Mouse (Mus musculus) liver, embryonic 14.5 days (tissue): ENCODE data around the gene Plxnd1.

Source experiments
- CTCF ChIP-seq: IDR thresholded peaks from 2 replicates; pipeline ENCODE4 v1.5.1; 2016; ENCODE audit warnings: antibody characterized with exemption, low read depth, control low read depth
- EP300 ChIP-seq: IDR thresholded peaks from 2 replicates; pipeline ENCODE4 v1.6.1; 2016; ENCODE audit warnings: antibody characterized with exemption, low read depth

DNA sequence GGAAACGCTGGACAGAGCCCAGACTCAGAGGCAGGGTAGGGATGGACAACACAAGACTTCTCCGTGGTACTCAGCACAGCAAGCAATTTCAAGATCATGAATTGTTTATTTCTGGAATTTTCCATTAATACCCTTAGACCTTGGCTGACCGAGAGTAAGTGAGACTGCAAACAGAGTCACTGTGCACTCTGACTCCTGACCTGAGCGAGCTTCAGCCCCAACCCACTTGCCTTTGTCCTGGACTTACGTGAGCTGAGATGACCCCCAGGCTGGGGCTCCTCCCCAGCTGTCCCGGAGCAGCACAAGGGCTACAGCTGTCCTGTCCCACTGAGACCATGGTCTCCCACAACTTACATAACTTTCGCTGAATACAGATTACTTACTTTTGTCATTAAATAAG is 11.9 kb downstream of the Plxnd1 start:
- TF ChIP-seq CTCF = no peak
- no peak for TF ChIP-seq EP300
